Mouse (Mus musculus) urinary bladder, postnatal 36 days (tissue): ENCODE results near the gene Slc25a44.
A peak's percentile ranks its signal among the peaks of the same experiment; 100 is the strongest.
"Not testable (repeated sequence)": the region's sequence is repeated elsewhere in the genome, so short reads cannot be mapped to it uniquely, and the experiment has no call there.

ENCODE experiments used
- DNase-seq, 2 experiments: peaks; one replicate each; pipeline ENCODE4 v3.0.0; 2022; ENCODE audit warnings: low spot score in 2 of 2, mixed read lengths in 1 of 2

Slc25a44 gene

DNA sequence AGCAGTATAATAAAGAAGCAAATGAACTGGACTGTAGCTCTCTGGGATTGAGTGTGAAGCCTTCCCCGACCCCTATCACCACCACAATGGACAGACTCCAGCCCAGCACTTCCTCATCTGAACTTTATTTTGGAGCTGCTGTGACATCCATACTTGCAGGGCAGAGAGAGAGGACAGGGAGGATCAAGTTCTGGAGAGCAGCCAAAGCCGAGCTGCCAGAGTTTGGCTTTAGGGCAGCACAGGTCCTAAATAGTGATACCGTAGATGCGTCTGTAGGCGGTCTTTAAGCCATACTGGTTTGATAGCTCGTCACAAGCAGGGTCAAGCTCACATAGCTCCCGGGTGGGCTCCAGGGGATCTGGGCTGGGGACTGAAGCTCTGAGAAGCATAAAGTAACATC, 56.4 kb downstream of the Slc25a44 start:
- not testable (repeated sequence) for DNase-seq

- DNase-seq = not testable (repeated sequence)
Measured at GRCm38 (mm10) chr3:88367517-88367916, 57.4 kb downstream of the Slc25a44 start.

- DNase-seq = peak; percentile 48 to 61
Measured at GRCm38 (mm10) chr3:88366830-88367428, 58.0 kb downstream of the Slc25a44 start.

DNA sequence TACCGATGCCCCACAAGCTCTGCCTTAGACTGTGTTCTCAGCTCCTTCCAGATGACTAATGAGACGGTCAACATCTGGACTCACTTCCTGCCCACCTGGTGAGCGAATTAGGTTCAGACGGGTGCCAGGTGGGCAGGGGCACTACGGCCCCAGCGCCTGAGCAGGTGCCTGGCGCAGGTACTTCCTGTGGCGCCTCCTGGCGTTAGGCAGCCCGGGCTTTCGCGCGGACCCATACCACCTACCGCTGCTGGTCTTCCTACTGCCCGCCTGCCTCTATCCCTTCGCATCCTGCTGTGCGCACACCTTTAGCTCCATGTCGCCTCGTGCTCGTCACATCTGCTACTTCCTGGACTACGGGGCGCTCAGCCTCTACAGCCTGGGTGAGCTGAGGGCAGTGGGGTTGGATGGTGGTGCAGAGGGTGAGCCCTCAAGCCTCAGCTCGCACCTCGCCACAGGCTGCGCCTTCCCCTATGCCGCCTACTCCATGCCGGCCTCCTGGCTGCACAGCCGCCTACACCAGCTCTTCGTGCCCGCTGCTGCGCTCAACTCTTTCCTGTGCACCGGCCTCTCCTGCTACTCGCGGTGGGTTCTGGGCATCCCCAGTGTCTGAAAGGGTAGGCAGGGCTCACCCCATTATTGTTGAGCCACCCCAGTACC, 59.1 kb downstream of the Slc25a44 start:
- DNase-seq = no peak

DNA sequence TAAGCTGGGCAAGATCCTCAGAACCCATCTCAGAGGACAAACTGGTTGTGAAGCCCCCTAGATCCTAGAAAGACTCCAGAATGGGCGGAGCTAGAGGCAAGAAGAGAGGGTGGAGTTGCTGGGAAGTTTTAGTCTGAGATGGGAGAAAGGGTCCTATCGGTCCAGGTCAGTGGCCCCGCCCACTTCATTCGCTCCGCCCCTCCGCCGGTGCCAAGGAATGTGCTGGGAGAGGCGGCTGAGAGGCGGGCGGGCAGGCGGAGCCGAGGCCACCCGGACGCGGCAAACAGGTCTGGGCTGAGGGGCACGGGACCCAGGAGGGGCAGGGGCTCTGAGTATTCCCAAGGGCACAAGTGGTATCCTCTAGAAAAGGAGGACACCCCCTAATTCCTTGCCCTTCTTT, 60.6 kb downstream of the Slc25a44 start, which contains the start of gene Paqr6:
Gene Paqr6 (plus strand): TSS at position 248 of the 400 bp plus-strand sequence.
- peak; percentile 65 to 80 for DNase-seq

- no peak for DNase-seq
Measured at GRCm38 (mm10) chr3:88363700-88364099, 61.2 kb downstream of the Slc25a44 start.

DNA sequence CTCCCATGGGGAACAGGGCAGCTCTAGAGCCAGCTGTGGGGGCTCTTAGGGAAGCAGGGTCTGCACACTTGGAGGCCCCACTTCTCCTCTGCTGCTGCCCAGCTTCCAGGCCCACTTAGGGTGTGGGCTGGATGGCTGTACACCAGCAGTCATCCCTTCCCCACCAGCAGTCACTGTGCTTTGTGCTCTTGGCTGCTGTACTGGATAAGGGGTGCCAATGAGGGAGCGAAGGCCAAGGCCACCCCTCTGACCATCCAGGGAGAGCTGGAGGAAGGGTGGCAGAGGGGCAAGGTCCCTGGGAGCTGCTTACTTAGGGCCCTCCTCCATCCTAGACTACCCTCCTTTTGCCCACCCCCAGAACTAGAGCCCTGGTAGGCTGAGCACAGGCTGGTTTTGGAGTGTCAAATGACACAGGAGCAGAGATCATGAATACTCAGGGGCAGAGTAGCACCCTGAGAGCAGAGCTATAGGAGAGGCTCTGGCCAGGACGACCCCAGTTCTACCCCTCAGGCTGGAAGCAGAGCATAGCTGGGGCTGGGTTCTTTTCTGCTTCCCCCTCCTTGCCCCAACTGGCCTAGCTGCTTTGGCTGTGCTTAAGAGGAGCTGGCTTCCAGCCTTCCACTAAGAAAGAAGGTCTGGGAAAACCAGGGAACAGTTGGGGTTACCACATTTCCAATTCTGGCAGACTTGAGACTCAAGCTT, 63.2 kb downstream of the Slc25a44 start:
- no peak for DNase-seq

GRCm38 (mm10) chr3:88361096-88361495, 63.8 kb downstream of the Slc25a44 start:
- DNase-seq = no peak
